Mouse (Mus musculus): ENCODE data around the gene Dnaic2.

Gene Dnaic2

GRCm38 (mm10) chr11:114691454-114692182 is 35.6 kb upstream of the Dnaic2 start:
- Histone ChIP-seq H3K36me3 (ENCODE audit: control insufficient read depth, insufficient read depth, low read length, poor library complexity, severe bottlenecking) (no peaks in the 10 kb centered on the region), H3K27me3 (ENCODE audit: control insufficient read depth, insufficient read depth, low read length, poor library complexity, severe bottlenecking) (no peaks in the 10 kb centered on the region)
- no peak for DNase-seq (ENCODE audit: low read depth, low spot score)

DNA sequence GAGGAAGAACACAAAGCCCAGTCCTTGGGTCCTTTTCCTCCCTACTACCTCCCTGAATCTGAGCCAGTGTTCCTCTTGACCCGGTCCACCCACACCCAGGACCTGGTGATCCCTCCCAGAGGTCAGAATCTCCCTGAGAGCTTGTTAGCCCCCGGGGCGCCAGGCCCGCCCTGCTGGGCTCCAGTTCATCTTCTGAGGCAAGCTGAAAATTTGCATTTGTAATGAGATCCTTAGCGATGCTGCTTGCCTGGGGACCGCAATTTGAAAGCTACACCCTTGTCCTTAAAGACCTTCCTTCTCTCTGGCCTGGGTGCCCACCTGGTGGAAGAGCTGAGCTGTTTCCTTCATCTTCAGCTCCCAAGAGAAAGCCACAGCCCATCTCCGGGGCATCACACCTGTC is 34.6 kb upstream of the Dnaic2 start:
- no peaks in the 10 kb centered on the region for H3K27me3 ChIP-seq (ENCODE audit: control insufficient read depth, insufficient read depth, low read length, poor library complexity, severe bottlenecking)
- no peak for DNase-seq (ENCODE audit: low read depth, low spot score)
- no peaks in the 10 kb centered on the region for H3K36me3 ChIP-seq (ENCODE audit: control insufficient read depth, insufficient read depth, low read length, poor library complexity, severe bottlenecking)

GRCm38 (mm10) chr11:114693456-114693855 is 33.8 kb upstream of the Dnaic2 start:
- Histone ChIP-seq H3K36me3 (ENCODE audit: control insufficient read depth, insufficient read depth, low read length, poor library complexity, severe bottlenecking) (no peaks in the 10 kb centered on the region), H3K27me3 (ENCODE audit: control insufficient read depth, insufficient read depth, low read length, poor library complexity, severe bottlenecking) (no peaks in the 10 kb centered on the region)
- DNase-seq (ENCODE audit: low read depth, low spot score): no peak

DNA sequence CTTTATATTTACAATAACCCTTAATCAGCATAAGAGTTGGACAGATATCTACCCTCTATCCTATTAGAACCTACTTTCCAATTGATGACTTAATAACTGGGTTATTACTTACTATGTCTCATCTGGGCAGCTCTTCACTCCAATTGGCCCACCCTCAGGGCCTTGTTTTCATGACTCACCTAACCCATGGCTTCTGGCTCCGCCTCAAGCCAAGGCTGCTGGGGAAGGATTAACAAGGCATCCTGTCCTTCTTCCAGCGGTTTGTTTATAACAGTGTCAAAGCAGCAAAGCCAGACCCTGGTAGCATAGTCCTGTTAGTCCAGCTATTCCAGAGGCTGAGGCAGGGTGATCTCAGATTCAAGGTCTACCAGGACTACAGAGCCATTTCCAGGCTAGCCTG is 32.8 kb upstream of the Dnaic2 start:
- Histone ChIP-seq H3K36me3 (ENCODE audit: control insufficient read depth, insufficient read depth, low read length, poor library complexity, severe bottlenecking) (no peaks in the 10 kb centered on the region), H3K27me3 (ENCODE audit: control insufficient read depth, insufficient read depth, low read length, poor library complexity, severe bottlenecking) (no peaks in the 10 kb centered on the region)
- DNase-seq (ENCODE audit: low read depth, low spot score): no peak

DNA sequence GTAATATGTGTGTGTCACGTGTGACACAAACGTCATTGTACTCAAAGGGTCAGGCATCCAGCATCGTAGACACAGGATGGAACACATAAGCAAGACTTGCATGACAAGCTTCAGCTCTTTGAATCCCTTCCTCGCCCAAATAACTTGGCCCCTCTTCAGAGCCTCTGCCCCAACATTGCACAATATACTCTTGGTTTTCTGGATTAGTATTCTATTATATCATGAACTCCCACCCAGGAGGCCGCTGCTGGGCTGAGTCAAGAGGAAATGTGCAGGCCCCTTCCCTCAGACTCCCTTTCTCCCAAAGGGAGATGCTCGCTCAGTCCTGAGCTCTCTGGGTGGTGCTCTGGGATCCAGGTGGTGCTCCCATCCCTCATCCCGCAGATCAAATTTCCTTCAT is 28.7 kb upstream of the Dnaic2 start:
- H3K36me3 ChIP-seq (ENCODE audit: control insufficient read depth, insufficient read depth, low read length, poor library complexity, severe bottlenecking): no peaks in the 10 kb centered on the region
- H3K27me3 ChIP-seq (ENCODE audit: control insufficient read depth, insufficient read depth, low read length, poor library complexity, severe bottlenecking): no peaks in the 10 kb centered on the region
- DNase-seq (ENCODE audit: low read depth, low spot score): no peak

DNA sequence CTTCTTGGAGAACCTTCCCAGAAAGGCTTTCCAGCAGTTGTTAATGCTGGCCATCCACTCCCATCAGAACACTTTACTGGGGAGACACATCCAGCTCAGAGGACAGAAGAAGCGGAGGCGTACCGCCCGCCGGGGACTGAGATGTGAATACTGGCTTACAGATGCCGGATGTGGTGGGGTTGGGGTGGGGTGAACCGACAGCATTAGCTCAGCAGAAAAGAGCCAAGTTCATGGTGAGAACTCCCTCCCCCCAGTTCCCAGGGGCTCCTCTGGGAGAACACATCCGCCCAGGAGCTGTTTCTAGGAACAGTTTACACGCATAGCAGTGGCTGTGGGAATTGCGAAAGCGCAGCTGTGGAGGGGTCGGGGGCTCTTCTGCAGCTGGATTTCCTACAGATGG is 27.7 kb upstream of the Dnaic2 start:
- H3K36me3 ChIP-seq (ENCODE audit: control insufficient read depth, insufficient read depth, low read length, poor library complexity, severe bottlenecking): no peaks in the 10 kb centered on the region
- H3K27me3 ChIP-seq (ENCODE audit: control insufficient read depth, insufficient read depth, low read length, poor library complexity, severe bottlenecking): no peaks in the 10 kb centered on the region
- no peak for DNase-seq (ENCODE audit: low read depth, low spot score)

DNA sequence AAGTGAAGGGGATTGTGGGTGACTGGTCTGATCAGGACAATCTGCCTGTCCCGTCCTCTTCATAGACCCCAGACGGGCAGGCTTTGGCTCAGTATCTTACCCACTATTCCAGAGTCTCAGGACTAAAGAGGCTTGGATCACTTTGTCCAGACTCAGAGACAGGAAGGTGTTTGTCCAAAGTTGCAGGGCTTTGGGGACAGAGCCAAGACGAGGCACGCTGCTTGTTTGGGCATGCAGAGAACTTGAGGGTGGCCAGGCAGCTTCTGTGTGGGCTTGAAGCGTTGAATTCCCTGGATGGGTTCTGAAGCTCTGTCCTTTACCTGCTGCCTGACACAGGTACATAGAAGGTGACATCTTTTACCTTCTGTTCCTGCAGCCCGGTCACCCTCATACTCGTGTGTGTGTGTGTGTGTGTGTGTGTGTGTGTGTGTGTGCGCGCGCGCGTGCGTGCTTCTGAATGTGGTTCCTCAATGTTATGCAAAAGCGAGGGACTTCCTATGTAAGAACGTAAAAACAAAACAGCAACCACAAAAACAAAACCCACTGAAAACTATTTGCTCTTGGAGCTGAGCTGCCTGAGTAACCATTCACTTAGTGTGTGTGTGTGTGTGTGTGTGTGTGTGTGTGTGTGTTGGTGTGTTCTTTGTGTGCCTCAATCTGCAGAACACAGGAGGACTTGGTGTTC is 24.8 kb upstream of the Dnaic2 start:
- DNase-seq (ENCODE audit: low read depth, low spot score): peak; percentile 69
- no peaks in the 10 kb centered on the region for H3K36me3 ChIP-seq (ENCODE audit: control insufficient read depth, insufficient read depth, low read length, poor library complexity, severe bottlenecking)

GRCm38 (mm10) chr11:114702996-114703361 is 24.2 kb upstream of the Dnaic2 start:
- no peak for DNase-seq (ENCODE audit: low read depth, low spot score)
- no peaks in the 10 kb centered on the region for H3K27me3 ChIP-seq (ENCODE audit: control insufficient read depth, insufficient read depth, low read length, poor library complexity, severe bottlenecking)
- no peaks in the 10 kb centered on the region for H3K36me3 ChIP-seq (ENCODE audit: control insufficient read depth, insufficient read depth, low read length, poor library complexity, severe bottlenecking)

More for the DNA sequence above, 24.8 kb upstream of the Dnaic2 start:
- no peaks in the 10 kb centered on the region for H3K27me3 ChIP-seq (ENCODE audit: control insufficient read depth, insufficient read depth, low read length, poor library complexity, severe bottlenecking)

- no peak for DNase-seq (ENCODE audit: low read depth, low spot score)
- H3K27me3 ChIP-seq (ENCODE audit: control insufficient read depth, insufficient read depth, low read length, poor library complexity, severe bottlenecking): no peaks in the 10 kb centered on the region
- H3K36me3 ChIP-seq (ENCODE audit: control insufficient read depth, insufficient read depth, low read length, poor library complexity, severe bottlenecking): no peaks in the 10 kb centered on the region
Observed at GRCm38 (mm10) chr11:114704071-114704913, 22.9 kb upstream of the Dnaic2 start.

GRCm38 (mm10) chr11:114706358-114706757 is 20.9 kb upstream of the Dnaic2 start:
- no peak for DNase-seq (ENCODE audit: low read depth, low spot score)
- Histone ChIP-seq H3K36me3 (ENCODE audit: control insufficient read depth, insufficient read depth, low read length, poor library complexity, severe bottlenecking) (no peaks in the 10 kb centered on the region), H3K27me3 (ENCODE audit: control insufficient read depth, insufficient read depth, low read length, poor library complexity, severe bottlenecking) (no peaks in the 10 kb centered on the region)

DNA sequence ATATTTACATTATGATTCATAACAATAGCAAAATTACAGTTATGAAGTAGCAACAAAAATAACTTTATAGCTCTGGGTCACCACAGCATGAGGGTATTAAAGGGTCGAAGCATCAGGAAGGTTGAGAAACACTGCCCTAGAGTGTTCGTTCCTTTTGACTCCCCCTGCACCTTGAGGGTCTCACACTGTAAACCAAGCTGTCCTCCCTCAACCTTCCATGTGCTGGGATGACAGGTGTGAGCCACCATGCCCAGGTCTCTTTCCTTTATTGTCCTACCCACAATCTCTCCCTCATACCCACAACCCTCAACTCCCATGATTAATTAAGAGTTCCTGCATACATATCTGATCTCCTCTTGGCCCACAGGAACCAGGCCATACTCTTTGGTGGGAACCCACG is 15.8 kb upstream of the Dnaic2 start:
- H3K27me3 ChIP-seq (ENCODE audit: control insufficient read depth, insufficient read depth, low read length, poor library complexity, severe bottlenecking): no peaks in the 10 kb centered on the region
- no peaks in the 10 kb centered on the region for H3K36me3 ChIP-seq (ENCODE audit: control insufficient read depth, insufficient read depth, low read length, poor library complexity, severe bottlenecking)
- DNase-seq (ENCODE audit: low read depth, low spot score): no peak

DNA sequence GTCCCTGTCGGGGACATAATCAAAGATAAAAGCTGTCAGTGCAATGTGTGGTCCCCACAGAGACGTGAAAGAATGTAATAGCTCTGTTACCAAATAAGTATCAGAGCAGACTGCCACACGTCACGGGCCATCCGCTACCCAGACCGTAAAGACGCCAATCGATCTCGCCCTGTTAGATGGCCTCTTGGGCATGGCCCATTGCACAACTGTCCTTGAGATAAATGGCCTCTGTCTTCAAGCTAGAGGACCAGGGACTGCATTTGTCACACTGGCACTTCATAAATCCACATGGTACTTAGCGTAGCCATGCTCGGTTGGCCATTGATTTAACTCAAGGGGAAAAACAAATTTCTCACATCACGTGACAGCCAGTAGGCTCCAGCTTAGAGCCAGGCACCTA is 15.3 kb upstream of the Dnaic2 start:
- H3K27me3 ChIP-seq (ENCODE audit: control insufficient read depth, insufficient read depth, low read length, poor library complexity, severe bottlenecking): no peaks in the 10 kb centered on the region
- DNase-seq (ENCODE audit: low read depth, low spot score): no peak

GRCm38 (mm10) chr11:114714526-114714925 is 12.7 kb upstream of the Dnaic2 start:
- Histone ChIP-seq H3K27me3 (ENCODE audit: control insufficient read depth, insufficient read depth, low read length, poor library complexity, severe bottlenecking) (no peaks in the 10 kb centered on the region), H3K36me3 (ENCODE audit: control insufficient read depth, insufficient read depth, low read length, poor library complexity, severe bottlenecking) (no peaks in the 10 kb centered on the region)
- no peak for DNase-seq (ENCODE audit: low read depth, low spot score)

More for the DNA sequence above, 15.3 kb upstream of the Dnaic2 start:
- H3K36me3 ChIP-seq (ENCODE audit: control insufficient read depth, insufficient read depth, low read length, poor library complexity, severe bottlenecking): no peaks in the 10 kb centered on the region

DNA sequence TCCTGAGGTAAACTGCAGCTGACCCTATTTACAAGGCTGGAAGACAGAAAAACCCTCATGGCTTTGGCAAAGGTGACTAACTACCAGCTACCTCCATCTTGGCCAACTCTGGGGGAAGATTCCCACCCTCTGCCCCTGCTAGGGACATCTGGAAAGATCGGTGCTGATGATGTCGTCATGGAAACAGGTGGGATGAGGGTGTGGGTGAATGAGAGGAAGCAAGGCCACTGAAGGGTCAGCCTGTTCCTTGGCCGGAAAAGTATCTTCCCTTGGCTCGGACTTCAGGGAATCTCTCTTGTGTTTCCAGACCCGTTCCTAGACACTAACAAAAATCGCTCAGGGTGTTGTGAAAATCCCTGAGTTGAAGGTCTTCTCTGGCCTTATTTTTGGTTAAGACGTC is 11.7 kb upstream of the Dnaic2 start:
- no peak for DNase-seq (ENCODE audit: low read depth, low spot score)
- Histone ChIP-seq H3K27me3 (ENCODE audit: control insufficient read depth, insufficient read depth, low read length, poor library complexity, severe bottlenecking) (no peaks in the 10 kb centered on the region; the same call in 1 of the 2 replicates), H3K36me3 (ENCODE audit: control insufficient read depth, insufficient read depth, low read length, poor library complexity, severe bottlenecking) (no peaks in the 10 kb centered on the region)

GRCm38 (mm10) chr11:114720535-114720934 is 6.7 kb upstream of the Dnaic2 start:
- DNase-seq (ENCODE audit: low read depth, low spot score): no peak

More at GRCm38 (mm10) chr11:114720535-114720934, 6.7 kb upstream of the Dnaic2 start:
- H3K27me3 ChIP-seq (ENCODE audit: control insufficient read depth, insufficient read depth, low read length, poor library complexity, severe bottlenecking): no peaks in the 10 kb centered on the region; the same call in 1 of the 2 replicates
- H3K36me3 ChIP-seq (ENCODE audit: control insufficient read depth, insufficient read depth, low read length, poor library complexity, severe bottlenecking): no peaks in the 10 kb centered on the region

Measured in splenic B cell, adult 2 months (primary cell).